Mouse (Mus musculus) heart, adult 2 months (tissue): ENCODE measurements around the gene Grhl3.

Experiments
- CTCF ChIP-seq: fragments of 200-600 bp; IDR thresholded peaks from 2 replicates; pipeline ENCODE4 v1.8.1; 2022; ENCODE audit warnings: antibody characterized with exemption, mild to moderate bottlenecking, moderate library complexity
- EP300 ChIP-seq: fragments of 200-500 bp; IDR thresholded peaks from 2 replicates; pipeline ENCODE4 v1.6.1; 2011; ENCODE audit warnings: low read depth, low read length, control low read depth; ENCODE audit not compliant: insufficient read depth

DNA sequence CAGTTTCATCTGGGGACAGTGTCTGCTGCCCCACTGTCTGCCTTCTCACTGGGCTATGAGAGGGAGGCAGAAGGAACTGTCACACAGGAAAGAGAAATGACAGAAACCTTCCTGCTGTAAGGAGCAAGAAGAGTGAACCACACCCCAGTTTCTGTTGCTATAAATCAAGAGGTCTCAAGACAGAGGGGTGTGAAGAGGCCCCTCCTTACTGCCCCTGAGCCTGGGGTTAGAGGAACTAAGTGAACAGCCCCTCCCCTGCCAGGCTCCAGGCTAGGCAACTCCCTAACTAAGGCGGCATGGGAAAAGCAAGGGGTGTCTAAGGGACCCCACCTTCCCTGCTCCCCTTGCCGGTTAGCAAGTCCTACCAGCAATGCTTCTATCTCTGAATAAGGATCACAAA lies 9.6 kb downstream of the Grhl3 start:
- no peak for TF ChIP-seq CTCF
- no peak for TF ChIP-seq EP300
